Mouse (Mus musculus): ENCODE results near the gene Pdxk.
A peak's percentile ranks its signal among the peaks of the same experiment; 100 is the strongest.

DNA sequence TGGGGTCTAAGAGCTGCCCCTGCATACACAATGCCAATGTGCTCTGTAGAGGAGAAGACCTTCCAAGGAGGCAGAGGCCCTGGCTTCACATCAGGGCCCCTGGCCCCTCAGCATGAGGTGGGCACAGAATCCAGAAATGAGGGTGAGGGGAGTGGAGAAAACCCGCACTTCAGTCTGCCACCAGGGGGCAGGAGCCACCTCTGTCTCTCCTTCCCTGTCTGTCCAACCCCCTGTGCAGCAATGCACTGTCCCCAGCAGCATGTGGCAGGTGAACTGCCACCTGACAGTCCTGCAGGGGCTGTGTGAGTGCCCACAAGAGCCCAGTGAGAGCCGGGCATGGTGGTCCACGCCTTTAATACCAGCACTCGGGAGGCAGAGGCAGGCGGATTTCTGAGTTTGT is 25.2 kb downstream of the Pdxk start:
- TF ChIP-seq POLR2A (IDR thresholded peaks at IDR 0.05; ENCODE audit: low read depth, low read length) (no peak), CTCF (IDR thresholded peaks at IDR 0.05; ENCODE audit: borderline replicate concordance, insufficient read depth, low read length) (peak; percentile 56; the same call in 1 of the 2 replicates)

All from embryonic fibroblast, embryonic 13.5 days (primary cell).